Mouse (Mus musculus): ENCODE data around the gene Lhb.

DNA sequence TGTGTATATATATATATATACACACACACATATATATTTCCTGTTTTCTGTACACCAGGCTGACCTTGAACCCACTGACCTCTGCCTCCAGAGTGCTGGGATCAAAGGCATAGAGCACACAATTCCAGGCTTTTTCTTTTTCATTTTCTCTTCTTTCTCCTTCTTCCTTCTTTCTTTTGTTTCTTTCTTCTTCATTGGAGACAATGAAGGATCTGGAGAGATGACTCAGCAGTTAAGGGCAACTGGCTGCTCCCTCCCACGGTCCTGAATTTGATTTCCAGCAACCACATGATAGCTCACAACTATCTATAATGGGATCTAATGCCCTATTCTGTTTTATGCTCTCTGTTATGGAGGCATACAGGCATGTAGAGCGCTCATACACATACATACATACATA is 23.8 kb upstream of the Lhb start:
- TF ChIP-seq REST (IDR thresholded peaks at IDR 0.05; ENCODE audit: insufficient read depth, insufficient read length) (no peak), POLR2A (IDR thresholded peaks at IDR 0.05; ENCODE audit: insufficient read length, low read depth) (no peak), E2F4 (IDR thresholded peaks at IDR 0.05; ENCODE audit: insufficient read depth) (no peak), MAX (IDR thresholded peaks at IDR 0.05; ENCODE audit: low read depth) (no peak), MYOG (IDR thresholded peaks at IDR 0.05; ENCODE audit: control insufficient read depth in 1 of 3, insufficient read depth in 1 of 3, insufficient read length in 2 of 3, low read depth in 2 of 3) (no peak), TCF12 (IDR thresholded peaks at IDR 0.05; ENCODE audit: insufficient read depth, poor library complexity, severe bottlenecking) (no peak)
